Comparison of ENCODE assay signal across 8 mouse cellular contexts in genomic region chr8:111403391-111403790, GRCm38 (mm10). TPM values are rescaled to one million over a fixed set of nuclear protein-coding genes. Genes with fewer than 3 reads are reported as not detected.
DNase-seq lines count a peak whose midpoint lies in the region; ATAC-seq and TF ChIP-seq lines count a peak whose summit lies in the region.
"Had no signal": no experiment of that assay in that cellular context is flagged by ENCODE, and none has a peak within 500 bp of the region (broad histone marks: within the 10 kb centered on the region; RNA-seq: fewer than 3 reads in every experiment).

No protein-coding gene starts in this region.

- H3K79me2 ChIP-seq in CH12.LX (replicated peaks; ENCODE audit: control insufficient read depth, extremely low read depth, insufficient read depth, poor library complexity, severe bottlenecking), result no peaks in the 10 kb centered on the region

- no peaks in the 10 kb centered on the region for H3K36me3 ChIP-seq in kidney, postnatal 0 days (ENCODE audit: insufficient read depth, low read length)
- no peaks in the 10 kb centered on the region for H3K36me3 ChIP-seq in kidney, embryonic 16.5 days (ENCODE audit: insufficient read depth, low read length)
- H3K36me3 ChIP-seq in CH12.LX (replicated peaks in 1 of 2; ENCODE audit: control insufficient read depth in 1 of 2, insufficient read depth in 1 of 2, low read length in 1 of 2), result no peaks in the 10 kb centered on the region

- TF ChIP-seq RAD21 in CH12.LX (IDR thresholded peaks at IDR 0.05; ENCODE audit: low read depth, low read length), result peak; percentile 9; the same call in 1 of the 2 replicates

- in situ Hi-C loops in CH12.LX (cut with MboI; ENCODE audit: low pct_ligation_motif_present, low pct_unique_long_range_greater_than_20kb, low sequenced_read_pairs), result no loop called here

- H3K27ac ChIP-seq in kidney, postnatal 0 days, result no peak overlapping the region
- no peak overlapping the region for H3K27ac ChIP-seq in kidney, embryonic 16.5 days (ENCODE audit: low read length)
- no peak overlapping the region for H3K27ac ChIP-seq in CH12.LX (ENCODE audit: insufficient read depth, low read depth)

- no peak for TF ChIP-seq POLR2A in CH12.LX (IDR thresholded peaks at IDR 0.05; ENCODE audit: low read depth, low read length)

- no peaks in the 10 kb centered on the region for H3K9me3 ChIP-seq in kidney, postnatal 0 days (replicated peaks; ENCODE audit: low read length)
- H3K9me3 ChIP-seq in kidney, embryonic 16.5 days (ENCODE audit: low read length), result no peaks in the 10 kb centered on the region
- peaks cover 2% of the 10 kb centered on the region for H3K9me3 ChIP-seq in CH12.LX (replicated peaks; ENCODE audit: low read length)

- no peaks in the 10 kb centered on the region for H3K4me1 ChIP-seq in kidney, postnatal 0 days (replicated peaks; ENCODE audit: insufficient read depth, low read length)
- H3K4me1 ChIP-seq in kidney, embryonic 16.5 days (ENCODE audit: insufficient read depth, low read length), result no peaks in the 10 kb centered on the region
- H3K4me1 ChIP-seq in CH12.LX (ENCODE audit: control insufficient read depth in 1 of 2, insufficient read depth in 2 of 2), result no peaks in the 10 kb centered on the region

- no peak for TF ChIP-seq EP300 in CH12.LX (IDR thresholded peaks at IDR 0.05; ENCODE audit: low read length)

- no peak for ATAC-seq in kidney, postnatal 0 days (replicated peaks; ENCODE audit: low FRiP score, low read depth)
- no peak for ATAC-seq in kidney, embryonic 16.5 days (ENCODE audit: low FRiP score, low TSS enrichment)
- ATAC-seq in megakaryocyte, adult 5-6 weeks (ENCODE audit: poor library complexity, severe bottlenecking), result peak; percentile 62
- ATAC-seq in activated CD4-positive, CD25-positive, alpha-beta regulatory T cell, adult 4 months, result no peak
- no peak for ATAC-seq in cerebellum, adult (ENCODE audit: insufficient number of reproducible peaks, low FRiP score, low TSS enrichment)

- WGBS in kidney, postnatal 0 days, result 41% methylated on average over 4 of the region's 4 CpGs
- WGBS in kidney, embryonic 16.5 days, result 51% methylated on average over 4 of the region's 4 CpGs

- H3K27me3 ChIP-seq in kidney, postnatal 0 days (ENCODE audit: insufficient read depth, low read length), result no peaks in the 10 kb centered on the region
- H3K27me3 ChIP-seq in kidney, embryonic 16.5 days (ENCODE audit: insufficient read depth, low read length), result no peaks in the 10 kb centered on the region
- peaks cover 76% of the 10 kb centered on the region for H3K27me3 ChIP-seq in CH12.LX (replicated peaks)

- H3K4me2 ChIP-seq in kidney, postnatal 0 days (ENCODE audit: low read length), result no peak overlapping the region
- no peak overlapping the region for H3K4me2 ChIP-seq in kidney, embryonic 16.5 days (replicated peaks; ENCODE audit: low read depth, low read length)
- no peak overlapping the region for H3K4me2 ChIP-seq in CH12.LX (ENCODE audit: insufficient read depth, low read depth, poor library complexity, severe bottlenecking)

- TF ChIP-seq CTCF in kidney, postnatal 0 days (IDR thresholded peaks at IDR 0.05; ENCODE audit: low read depth), result peak; percentile 62
- peak in 1 of 2 experiments; percentile 66; a peak in 3 of 4 replicates for TF ChIP-seq CTCF in CH12.LX (conservative IDR thresholded peaks at IDR 0.05 in 1 of 2, IDR thresholded peaks at IDR 0.05 in 1 of 2; ENCODE audit: low read depth in 2 of 2, low read length in 2 of 2)

- no peak overlapping the region for H3K9ac ChIP-seq in kidney, postnatal 0 days (ENCODE audit: low read depth, low read length)
- no peak overlapping the region for H3K9ac ChIP-seq in kidney, embryonic 16.5 days (replicated peaks; ENCODE audit: low read length)
- no peak overlapping the region for H3K9ac ChIP-seq in CH12.LX (ENCODE audit: insufficient read depth, low read depth)

- dilution Hi-C loops in CH12.LX (cut with MboI; ENCODE audit: extremely low pct_ligation_motif_present, extremely low pct_unique_long_range_greater_than_20kb, low sequenced_read_pairs), result no loop called here

- no peak overlapping the region for H3K4me3 ChIP-seq in kidney, postnatal 0 days (replicated peaks; ENCODE audit: low read depth, low read length)
- H3K4me3 ChIP-seq in kidney, embryonic 16.5 days (ENCODE audit: low read length), result no peak overlapping the region
- no peak overlapping the region for H3K4me3 ChIP-seq in CH12.LX (replicated peaks in 1 of 3; ENCODE audit: low read depth in 2 of 3, low read length in 2 of 3, poor library complexity in 1 of 3)

- peak; percentile 40 for DNase-seq in kidney, postnatal 0 days (ENCODE audit: low spot score)
- DNase-seq in CH12.LX (ENCODE audit: extremely low read depth) (peak; percentile 37), R1 (ENCODE audit: low read depth, low spot score) (peak; percentile 56)
- DNase-seq: cerebellum, postnatal 14 days had no signal

TF ChIP-seq in CH12.LX, 34 proteins besides CTCF, POLR2A, EP300 and RAD21:
- no peak for TF ChIP-seq TCF12 (IDR thresholded peaks at IDR 0.05; ENCODE audit: low read depth, low read length)
- no peak for TF ChIP-seq PAX5 (IDR thresholded peaks at IDR 0.05; ENCODE audit: low read length)
- peak; percentile 48 for TF ChIP-seq SMC3 (IDR thresholded peaks at IDR 0.05; ENCODE audit: low read depth, low read length)
- TF ChIP-seq MYC (IDR thresholded peaks at IDR 0.05; ENCODE audit: low read depth, low read length), result peak; percentile 73; the same call in 1 of the 2 replicates
- TF ChIP-seq USF2 (conservative IDR thresholded peaks at IDR 0.05; ENCODE audit: low read depth, low read length), result no peak

RNA-seq across cellular contexts. Expression of gene Fa2h, which starts 9.8 kb away (rescaled TPM):
- 5.0 and 5.4 TPM in 2 replicates for polyA plus RNA-seq in kidney, postnatal 0 days (2015; fragmentation: Nextera tagmentation; extraction: Ambion mirVana)
- 1.7 and 1.8 TPM in 2 replicates for polyA plus RNA-seq in kidney, embryonic 16.5 days (2015; fragmentation: Nextera tagmentation; extraction: Ambion mirVana)
- total RNA-seq in CH12.LX (2012; rRNA removed) (0.04 and 0.08 TPM in 2 replicates), CH12.LX (2014; rRNA removed) (not detected in 2 replicates)
- polyA plus RNA-seq in CH12.LX (2012; ENCODE audit: insufficient read length, low read depth), result not detected in 2 replicates
- total RNA-seq in megakaryocyte, adult 5-6 weeks (2015), result not detected in 2 replicates
- total RNA-seq in megakaryocyte, adult 5-6 weeks (2017), result not detected in 2 replicates
- under 1 TPM in 1 of 2 experiments, not detected in 1; 0.21 TPM for polyA plus RNA-seq in activated CD4-positive, CD25-positive, alpha-beta regulatory T cell, adult 4 months (2017; shearing (Covaris generic))
